Mouse (Mus musculus) limb, embryonic 12.5 days (tissue): Measurements from ENCODE around the gene R3hdm4. TPM values are rescaled to one million over a fixed set of nuclear protein-coding genes. Genes with fewer than 3 reads are reported as not detected.

Experiments used
- ATAC-seq: fragments of 200-750 bp; cut with Nextera tagmentation; 2 replicates; pipeline ENCODE4 v1.8.0; 2017; ENCODE audit warnings: low read depth, moderate TSS enrichment; ENCODE audit not compliant: insufficient number of reproducible peaks, insufficient read depth, low FRiP score, low TSS enrichment
- H3K27ac ChIP-seq: fragments of 300-500 bp; sonication (generic); 2 replicates; pipeline ENCODE4 v1.5.1; 2016; ENCODE audit warnings: mild to moderate bottlenecking, moderate library complexity
- H3K27me3 ChIP-seq: fragments of 300-500 bp; sonication (generic); 2 replicates; pipeline ENCODE4 v1.6.1; 2016; ENCODE audit warnings: mild to moderate bottlenecking, moderate library complexity
- H3K36me3 ChIP-seq: fragments of 300-500 bp; sonication (generic); 2 replicates; pipeline ENCODE4 v1.6.1; 2016; ENCODE audit warnings: mild to moderate bottlenecking, moderate library complexity
- H3K4me1 ChIP-seq: fragments of 300-500 bp; sonication (generic); replicated peaks from 2 replicates; pipeline ENCODE4 v1.6.1; 2016
- H3K4me2 ChIP-seq: fragments of 300-500 bp; sonication (generic); 2 replicates; pipeline ENCODE4 v1.6.1; 2016; ENCODE audit warnings: mild to moderate bottlenecking, moderate library complexity
- H3K4me3 ChIP-seq: fragments of 300-500 bp; sonication (generic); replicated peaks from 2 replicates; pipeline ENCODE4 v1.5.1; 2016; ENCODE audit warnings: mild to moderate bottlenecking
- H3K9ac ChIP-seq: fragments of 300-500 bp; sonication (generic); replicated peaks from 2 replicates; pipeline ENCODE4 v1.6.1; 2016; ENCODE audit warnings: mild to moderate bottlenecking, moderate library complexity
- H3K9me3 ChIP-seq: fragments of 300-500 bp; sonication (generic); 2 replicates; pipeline ENCODE4 v1.6.1; 2016; ENCODE audit warnings: mild to moderate bottlenecking, moderate library complexity
- WGBS: fragments of 180-500 bp; shearing (Covaris S2); methylation state at CpG from one replicate; pipeline ENCODE4 v1.1.7; 2016; 5-methylcytosine and 5-hydroxymethylcytosine counted together
- polyA plus RNA-seq: library from polyadenylated mRNA; unstranded; fragments of >200 nt; fragmentation: Nextera tagmentation; extraction: Ambion mirVana; gene quantifications from 2 replicates; pipeline ENCODE4 v1.2.1, GENCODE M21; 2016

Gene R3hdm4
- polyA plus RNA-seq, 1 experiment from 2014 or later, result 149 TPM

GRCm38 (mm10) chr10:79921572-79921971 lies 564 bp upstream of the R3hdm4 start:
- peaks cover 72% of the 10 kb centered on the region for H3K27me3 ChIP-seq
- H3K9me3 ChIP-seq, result no peaks in the 10 kb centered on the region; the same call in 1 of the 2 replicates
- under 1% methylated on average over 34 of the region's 34 CpGs for WGBS
- peak overlapping the region; percentile 55 for H3K4me2 ChIP-seq
- peak overlapping the region; percentile 31; the same call in 1 of the 2 replicates for H3K9ac ChIP-seq
- H3K36me3 ChIP-seq, result no peaks in the 10 kb centered on the region
- ATAC-seq, result no peak
- peaks cover 54% of the 10 kb centered on the region for H3K4me1 ChIP-seq
- H3K27ac ChIP-seq, result no peak overlapping the region
- peak overlapping the region; percentile 36 for H3K4me3 ChIP-seq

- Histone ChIP-seq H3K27ac (no peak overlapping the region), H3K4me2 (peak overlapping the region; percentile 55), H3K4me1 (peaks cover 53% of the 10 kb centered on the region), H3K36me3 (no peaks in the 10 kb centered on the region), H3K9ac (0 out of 2 replicates have a peak overlapping the region, but pooled peaks have one; percentile 31), H3K4me3 (peak overlapping the region; percentile 36), H3K9me3 (no peaks in the 10 kb centered on the region; the same call in 1 of the 2 replicates), H3K27me3 (peaks cover 72% of the 10 kb centered on the region)
- WGBS, result 23% methylated on average over 26 of the region's 26 CpGs
- ATAC-seq, result no peak
These were observed 735 bp downstream of the R3hdm4 start for GRCm38 (mm10) chr10:79920056-79920890.

DNA sequence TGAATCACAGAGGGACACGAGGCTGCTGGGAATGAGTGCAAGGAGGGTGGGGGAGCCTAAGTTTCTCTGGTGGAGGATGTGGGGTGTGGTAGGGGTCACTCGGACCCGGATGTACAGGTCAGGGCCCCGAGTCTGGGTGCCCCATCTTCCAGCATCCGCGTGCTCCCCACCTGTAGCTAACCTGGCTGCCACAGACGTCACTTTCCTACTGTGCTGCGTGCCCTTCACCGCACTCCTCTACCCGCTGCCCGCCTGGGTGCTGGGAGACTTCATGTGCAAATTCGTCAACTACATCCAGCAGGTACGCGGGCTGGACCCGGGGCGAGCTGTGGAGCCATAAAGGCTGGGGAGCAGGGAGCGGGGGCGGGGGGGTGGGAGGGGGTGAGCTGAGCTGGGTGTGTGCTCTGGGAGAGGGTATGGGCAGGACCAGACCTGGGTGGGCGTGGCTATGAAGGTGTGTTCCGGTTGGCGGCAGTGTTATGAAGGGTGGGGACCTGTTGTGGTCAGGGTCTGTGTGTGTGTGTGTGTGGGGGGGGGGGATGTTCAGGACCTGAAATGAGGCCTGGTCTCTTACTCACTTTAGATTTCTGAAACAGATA lies 1.7 kb downstream of the R3hdm4 start:
- ATAC-seq, result no peak
- Histone ChIP-seq H3K4me2 (peak overlapping the region; percentile 50), H3K4me3 (peak overlapping the region; percentile 31), H3K36me3 (no peaks in the 10 kb centered on the region), H3K9me3 (no peaks in the 10 kb centered on the region; the same call in 1 of the 2 replicates), H3K27me3 (peaks cover 72% of the 10 kb centered on the region), H3K4me1 (peaks cover 61% of the 10 kb centered on the region), H3K27ac (no peak overlapping the region), H3K9ac (no peak overlapping the region)
- 3% methylated on average over 21 of the region's 21 CpGs for WGBS

DNA sequence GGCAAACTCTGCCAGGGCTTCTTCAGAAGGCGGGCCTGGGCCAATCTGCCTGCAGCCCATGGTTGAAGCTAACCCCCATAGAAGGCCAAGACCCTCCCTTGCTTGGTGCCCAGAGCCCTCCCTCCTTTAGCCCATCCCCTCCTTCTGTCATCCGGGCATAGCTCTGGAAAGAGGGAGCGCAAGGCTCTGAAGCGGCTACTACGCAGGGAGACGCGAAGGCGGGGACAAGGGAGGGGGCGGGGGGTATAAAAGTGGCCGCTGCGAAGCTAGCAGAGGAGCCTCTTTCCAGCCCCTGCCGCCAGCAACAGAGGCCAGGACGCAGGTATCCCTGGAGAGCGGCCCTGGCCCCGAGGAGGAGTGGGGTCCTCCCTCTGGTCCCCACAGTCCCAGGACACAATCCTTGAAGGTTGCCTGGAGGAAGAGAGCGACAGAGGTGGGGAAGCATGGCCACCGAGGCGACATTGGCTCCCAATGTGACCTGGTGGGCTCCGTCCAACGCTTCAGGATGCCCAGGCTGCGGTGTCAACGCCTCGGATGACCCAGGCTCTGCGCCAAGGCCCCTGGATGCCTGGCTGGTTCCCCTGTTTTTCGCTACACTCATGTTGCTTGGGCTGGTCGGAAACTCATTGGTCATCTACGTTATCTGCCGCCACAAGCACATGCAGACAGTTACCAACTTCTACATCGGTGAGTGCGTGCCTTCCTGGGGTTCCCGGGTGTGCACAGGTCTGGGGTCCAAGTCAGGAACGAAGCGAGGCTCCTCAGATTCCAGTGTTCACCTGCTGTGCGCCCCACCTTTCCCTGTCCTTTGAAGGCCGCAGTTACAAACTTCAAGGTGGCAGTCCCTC lies 2.6 kb downstream of the R3hdm4 start:
- peak overlapping the region; percentile 34; the same call in 1 of the 2 replicates for H3K9ac ChIP-seq
- peak overlapping the region; percentile 46 for H3K4me2 ChIP-seq
- no peak for ATAC-seq
- H3K27me3 ChIP-seq, result peaks cover 63% of the 10 kb centered on the region
- peak overlapping the region; percentile 31 for H3K4me3 ChIP-seq
- H3K27ac ChIP-seq, result no peak overlapping the region
- H3K36me3 ChIP-seq, result no peaks in the 10 kb centered on the region
- no peaks in the 10 kb centered on the region; the same call in 1 of the 2 replicates for H3K9me3 ChIP-seq
- WGBS, result 4% methylated on average over 35 of the region's 35 CpGs
- peaks cover 61% of the 10 kb centered on the region for H3K4me1 ChIP-seq

DNA sequence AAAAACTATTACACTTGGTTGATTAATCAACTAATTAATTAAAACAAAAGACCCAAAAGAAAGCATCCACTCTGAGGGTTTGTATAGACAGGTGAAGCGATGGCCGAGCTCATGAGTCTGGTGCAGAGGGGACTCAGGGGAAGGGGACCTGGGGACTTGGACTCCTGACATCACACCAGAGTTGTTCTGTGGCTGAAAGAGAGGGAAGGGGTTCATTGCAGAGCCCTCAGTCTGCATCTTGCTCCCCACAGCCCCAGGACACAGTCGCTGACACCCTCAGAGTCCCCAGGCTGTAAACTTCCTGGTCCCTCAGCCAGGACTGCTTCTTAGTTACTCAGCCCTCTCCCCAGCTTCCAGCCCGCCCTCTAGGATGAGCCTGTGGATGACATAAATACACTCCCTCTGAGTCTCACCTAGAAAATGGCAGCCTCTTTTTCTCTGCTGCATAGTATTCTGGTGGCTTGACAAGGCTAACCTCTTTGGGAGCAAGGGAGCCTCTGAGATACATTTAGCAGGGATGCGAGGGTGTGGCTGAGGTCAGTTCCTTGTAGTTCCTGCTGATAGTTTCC lies 3.4 kb downstream of the R3hdm4 start:
- no peaks in the 10 kb centered on the region; the same call in 1 of the 2 replicates for H3K9me3 ChIP-seq
- H3K27ac ChIP-seq, result no peak overlapping the region
- peaks cover 55% of the 10 kb centered on the region for H3K27me3 ChIP-seq
- 73% methylated on average over 5 of the region's 5 CpGs for WGBS
- H3K4me2 ChIP-seq, result peak overlapping the region; percentile 95
- no peak for ATAC-seq
- H3K4me3 ChIP-seq, result peak overlapping the region; percentile 82
- peaks cover 61% of the 10 kb centered on the region for H3K4me1 ChIP-seq
- no peak overlapping the region; the same call in 1 of the 2 replicates for H3K9ac ChIP-seq
- H3K36me3 ChIP-seq, result peaks cover 6% of the 10 kb centered on the region

DNA sequence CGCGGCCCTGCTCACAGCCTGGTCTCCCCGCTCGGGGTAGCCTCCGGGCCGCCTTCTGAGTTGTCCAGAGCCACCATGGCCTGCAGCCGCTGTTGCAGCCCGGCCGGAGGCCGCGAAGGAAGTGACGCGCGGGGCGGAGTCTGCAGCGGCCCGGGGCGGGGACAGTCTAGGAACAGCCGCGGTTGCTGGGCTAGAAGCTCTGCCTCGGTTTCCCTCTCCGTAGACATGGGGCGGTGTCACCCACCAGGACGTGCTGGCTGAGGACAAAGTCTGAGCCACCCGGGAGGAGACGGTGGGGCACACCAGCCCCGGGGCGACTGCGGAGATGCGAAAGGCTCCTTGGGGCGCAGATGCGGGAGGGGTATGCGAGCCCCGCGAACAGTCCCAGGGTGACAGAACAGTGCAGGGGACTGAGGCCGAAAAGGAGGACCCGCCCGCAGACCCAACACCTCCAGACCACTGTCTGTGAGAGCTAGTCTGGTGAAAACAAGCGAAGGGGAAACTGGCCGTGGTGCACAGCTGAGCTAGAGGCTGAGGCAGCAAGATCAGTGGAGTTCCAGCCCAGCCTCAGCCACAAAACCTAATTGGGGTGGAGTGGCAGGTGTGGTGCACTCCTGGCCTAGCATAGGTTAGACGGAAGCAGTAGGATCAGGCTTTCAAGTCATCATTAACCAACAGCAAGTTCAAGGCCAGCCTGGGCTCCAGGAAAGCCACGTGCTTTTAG lies 4.0 kb downstream of the R3hdm4 start, which contains the start of gene Kiss1r:
Gene Kiss1r (plus strand): TSS at position 164 of the 724 bp plus-strand sequence.
- H3K4me2 ChIP-seq, result peak within 1 kb of the TSS; percentile 95
- ATAC-seq, result peak; percentile 82
- peaks cover 61% of the 10 kb centered on the region for H3K4me1 ChIP-seq
- no peaks in the 10 kb centered on the region for H3K9me3 ChIP-seq
- H3K36me3 ChIP-seq, result peaks cover 12% of the 10 kb centered on the region
- 3% methylated on average over 42 of the region's 42 CpGs for WGBS
- H3K4me3 ChIP-seq, result peak within 1 kb of the TSS; percentile 82
- peak within 1 kb of the TSS; percentile 68 for H3K27ac ChIP-seq
- H3K9ac ChIP-seq, result peak within 1 kb of the TSS; percentile 95
- H3K27me3 ChIP-seq, result peaks cover 48% of the 10 kb centered on the region

GRCm38 (mm10) chr10:79916081-79916480 lies 4.9 kb downstream of the R3hdm4 start:
- Histone ChIP-seq H3K27me3 (peaks cover 39% of the 10 kb centered on the region), H3K4me3 (peak overlapping the region; percentile 82), H3K4me2 (peak overlapping the region; percentile 95), H3K27ac (peak overlapping the region; percentile 68), H3K4me1 (peaks cover 53% of the 10 kb centered on the region), H3K36me3 (peaks cover 21% of the 10 kb centered on the region), H3K9ac (peak overlapping the region; percentile 95), H3K9me3 (no peaks in the 10 kb centered on the region)
- 7% methylated on average over 8 of the region's 8 CpGs for WGBS
- no peak for ATAC-seq

DNA sequence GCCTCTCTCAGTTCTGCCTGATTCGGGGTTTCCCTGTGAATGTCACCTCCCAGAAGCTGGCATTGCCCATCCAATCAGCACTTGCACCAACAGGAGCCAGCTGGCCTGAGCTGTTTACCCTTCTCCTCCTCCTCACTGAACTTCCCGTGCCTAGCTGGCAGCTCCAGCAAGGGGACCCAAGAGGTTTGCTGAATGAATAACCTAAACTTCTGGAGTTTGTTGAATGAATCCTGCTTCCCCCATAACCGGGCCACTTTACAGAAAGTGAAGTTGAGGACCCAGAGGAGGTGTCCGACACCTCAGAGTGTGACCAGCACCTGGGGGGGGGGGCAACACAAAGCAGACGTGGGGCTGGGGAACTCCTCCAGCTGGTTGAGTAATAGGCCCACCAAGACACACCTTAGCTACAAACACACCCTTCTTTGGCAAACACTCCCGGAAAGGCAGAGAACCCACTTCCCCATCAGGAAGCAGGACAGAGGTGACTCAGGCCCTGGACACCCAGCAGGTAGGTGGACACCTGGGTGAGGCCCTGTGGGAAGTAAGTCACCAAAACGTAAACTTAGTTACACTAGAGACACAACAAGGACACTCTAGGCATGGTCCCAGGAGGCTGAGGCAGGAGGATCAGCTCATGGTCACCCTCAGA lies 5.9 kb downstream of the R3hdm4 start:
- H3K9ac ChIP-seq, result 0 out of 2 replicates have a peak overlapping the region, but pooled peaks have one; percentile 27
- H3K4me1 ChIP-seq, result peaks cover 43% of the 10 kb centered on the region
- 75% methylated on average over 7 of the region's 7 CpGs for WGBS
- H3K4me3 ChIP-seq, result peak overlapping the region; percentile 82; the same call in 1 of the 2 replicates
- H3K4me2 ChIP-seq, result peak overlapping the region; percentile 95
- no peak overlapping the region for H3K27ac ChIP-seq
- ATAC-seq, result no peak
- H3K9me3 ChIP-seq, result no peaks in the 10 kb centered on the region
- peaks cover 30% of the 10 kb centered on the region for H3K36me3 ChIP-seq
- peaks cover 29% of the 10 kb centered on the region for H3K27me3 ChIP-seq

- peak overlapping the region; percentile 95; the same call in 1 of the 2 replicates for H3K4me2 ChIP-seq
- ATAC-seq, result no peak
- H3K9ac ChIP-seq, result no peak overlapping the region
- peaks cover 39% of the 10 kb centered on the region for H3K4me1 ChIP-seq
- peaks cover 22% of the 10 kb centered on the region for H3K27me3 ChIP-seq
- peaks cover 30% of the 10 kb centered on the region for H3K36me3 ChIP-seq
- WGBS, result 73% methylated on average over 11 of the region's 11 CpGs
- H3K9me3 ChIP-seq, result no peaks in the 10 kb centered on the region
- H3K27ac ChIP-seq, result 0 out of 2 replicates have a peak overlapping the region, but pooled peaks have one; percentile 1
- H3K4me3 ChIP-seq, result no peak overlapping the region
These were observed 6.7 kb downstream of the R3hdm4 start for GRCm38 (mm10) chr10:79914131-79914947.
